Mouse (Mus musculus) neural tube, embryonic 14.5 days (tissue): ENCODE measurements around the gene Hmga1b. TPM values are rescaled to one million over a fixed set of nuclear protein-coding genes. Genes with fewer than 3 reads are reported as not detected.

Experiments used
- ATAC-seq: fragments of 200-750 bp; cut with Nextera tagmentation; 2 replicates; pipeline ENCODE4 v1.8.0; 2017; ENCODE audit warnings: low read depth, mild to moderate bottlenecking, moderate TSS enrichment, moderate library complexity
- H3K27ac ChIP-seq: fragments of 300-500 bp; sonication (generic); 2 replicates; pipeline ENCODE4 v1.5.1; 2014; ENCODE audit warnings: low read depth, mild to moderate bottlenecking, control low read depth, low read length, moderate library complexity, mixed read lengths
- H3K27me3 ChIP-seq: fragments of 300-500 bp; sonication (generic); 2 replicates; pipeline ENCODE4 v1.6.1; 2014; ENCODE audit warnings: low read length; ENCODE audit not compliant: control insufficient read depth, insufficient read depth
- H3K36me3 ChIP-seq: fragments of 300-500 bp; sonication (generic); 2 replicates; pipeline ENCODE4 v1.6.1; 2014; ENCODE audit warnings: low read length, mixed read lengths; ENCODE audit not compliant: control insufficient read depth, insufficient read depth
- H3K4me1 ChIP-seq: fragments of 300-500 bp; sonication (generic); 2 replicates; pipeline ENCODE4 v1.6.1; 2014; ENCODE audit warnings: low read length; ENCODE audit not compliant: control insufficient read depth, insufficient read depth
- H3K4me2 ChIP-seq: fragments of 300-500 bp; sonication (generic); 2 replicates; pipeline ENCODE4 v1.6.1; 2014; ENCODE audit warnings: mild to moderate bottlenecking, low read depth, low read length, control low read depth
- H3K4me3 ChIP-seq: fragments of 300-500 bp; sonication (generic); 2 replicates; pipeline ENCODE4 v1.5.1; 2014; ENCODE audit warnings: low read depth, low read length, control low read depth, mixed read lengths
- H3K9ac ChIP-seq: fragments of 300-500 bp; sonication (generic); replicated peaks from 2 replicates; pipeline ENCODE4 v1.6.1; 2014; ENCODE audit warnings: low read depth, mild to moderate bottlenecking, control low read depth, low read length, mixed read lengths
- H3K9me3 ChIP-seq: fragments of 300-500 bp; sonication (generic); 2 replicates; pipeline ENCODE4 v1.6.1; 2016; ENCODE audit warnings: low read length; ENCODE audit not compliant: control insufficient read depth
- WGBS: fragments of 180-500 bp; shearing (Covaris S2); extraction: QIAGEN DNeasy Blood & Tissue Kit; methylation state at CpG from one replicate; pipeline ENCODE4 v1.1.7; 2014; 5-methylcytosine and 5-hydroxymethylcytosine counted together
- polyA plus RNA-seq: library from polyadenylated mRNA; unstranded; fragments of >200 nt; fragmentation: Nextera tagmentation; extraction: Ambion mirVana; gene quantifications from 2 replicates; pipeline ENCODE4 v1.2.1, GENCODE M21; 2014

Hmga1b gene
- polyA plus RNA-seq, 1 experiment from 2014 or later = 2.1 TPM

DNA sequence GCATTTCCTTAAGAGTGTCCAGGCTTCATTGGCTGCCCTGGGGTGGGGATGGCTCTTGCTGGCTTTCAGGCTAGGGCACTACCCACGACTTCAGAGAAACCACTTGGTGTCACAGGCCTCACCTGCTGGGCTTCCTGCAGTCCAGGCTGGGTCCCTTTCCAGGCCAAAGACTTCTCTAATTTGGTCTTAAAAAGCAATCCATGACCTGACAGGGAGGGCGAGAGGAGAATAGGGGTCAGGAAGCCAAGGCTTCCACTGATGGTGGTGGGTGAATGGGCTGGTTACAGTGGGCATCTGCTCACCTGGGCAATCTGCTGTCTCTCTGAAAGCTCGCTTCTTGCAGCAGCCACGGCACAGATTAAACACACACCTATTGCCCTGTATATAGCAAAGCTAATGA is 26.8 kb downstream of the Hmga1b start:
- Histone ChIP-seq H3K9ac (no peak overlapping the region), H3K36me3 (peaks cover 52% of the 10 kb centered on the region), H3K4me3 (no peak overlapping the region), H3K27me3 (no peaks in the 10 kb centered on the region), H3K4me1 (peaks cover 10% of the 10 kb centered on the region; the same call in 1 of the 2 replicates), H3K27ac (no peak overlapping the region), H3K9me3 (no peaks in the 10 kb centered on the region), H3K4me2 (no peak overlapping the region)
- ATAC-seq = no peak
- WGBS = 89% methylated on average over 4 of the region's 4 CpGs

DNA sequence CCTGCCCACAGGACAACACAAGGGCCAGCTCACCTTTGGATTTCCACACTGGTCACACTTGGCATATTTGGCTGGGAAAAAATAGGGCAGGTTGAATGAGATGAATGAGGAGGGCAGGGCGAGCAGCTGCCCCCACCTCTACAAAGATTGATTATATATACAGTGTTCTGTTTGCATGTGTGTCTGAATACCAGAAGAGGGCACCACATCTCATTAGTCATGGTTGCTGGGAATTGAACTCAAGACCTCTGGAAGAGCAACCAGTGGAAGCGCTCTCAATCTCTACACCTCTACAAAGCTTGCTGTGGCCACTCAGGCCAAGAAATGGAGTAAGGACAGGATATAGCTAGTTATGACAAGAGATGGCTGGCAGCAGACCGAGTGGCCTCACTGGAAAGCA is 27.2 kb downstream of the Hmga1b start:
- 95% methylated on average over 3 of the region's 3 CpGs for WGBS
- ATAC-seq = no peak

GRCm38 (mm10) chr11:120792652-120793051 is 30.1 kb downstream of the Hmga1b start:
- no peaks in the 10 kb centered on the region for H3K27me3 ChIP-seq
- H3K27ac ChIP-seq = no peak overlapping the region
- H3K4me3 ChIP-seq = no peak overlapping the region
- H3K9ac ChIP-seq = no peak overlapping the region
- peaks cover 45% of the 10 kb centered on the region for H3K36me3 ChIP-seq
- no peak overlapping the region for H3K4me2 ChIP-seq
- H3K4me1 ChIP-seq = peaks cover 7% of the 10 kb centered on the region
- H3K9me3 ChIP-seq = no peaks in the 10 kb centered on the region
- no peak for ATAC-seq
- 96% methylated on average over 9 of the region's 9 CpGs for WGBS

More for the DNA sequence above, 27.2 kb downstream of the Hmga1b start:
- Histone ChIP-seq H3K4me1 (peaks cover 9% of the 10 kb centered on the region; the same call in 1 of the 2 replicates), H3K4me3 (no peak overlapping the region), H3K9me3 (no peaks in the 10 kb centered on the region), H3K9ac (no peak overlapping the region), H3K36me3 (peaks cover 52% of the 10 kb centered on the region), H3K27ac (no peak overlapping the region), H3K4me2 (no peak overlapping the region), H3K27me3 (no peaks in the 10 kb centered on the region)

- no peaks in the 10 kb centered on the region for H3K27me3 ChIP-seq
- H3K36me3 ChIP-seq = peaks cover 19% of the 10 kb centered on the region
- peak within 1 kb of the TSS; percentile 87 for H3K4me3 ChIP-seq
- H3K9ac ChIP-seq = peak within 1 kb of the TSS; percentile 91
- peak within 1 kb of the TSS; percentile 45 for H3K27ac ChIP-seq
- peaks cover 13% of the 10 kb centered on the region for H3K4me1 ChIP-seq
- H3K9me3 ChIP-seq = no peaks in the 10 kb centered on the region
- peak; percentile 91 for ATAC-seq
- H3K4me2 ChIP-seq = peak within 1 kb of the TSS; percentile 98
- WGBS = 2% methylated on average over 54 of the region's 59 CpGs
These were observed 33.4 kb downstream of the Hmga1b start, which contains the start of gene Dus1l for GRCm38 (mm10) chr11:120795756-120796613. TSS of gene Dus1l (minus strand) at chr11:120796403.

DNA sequence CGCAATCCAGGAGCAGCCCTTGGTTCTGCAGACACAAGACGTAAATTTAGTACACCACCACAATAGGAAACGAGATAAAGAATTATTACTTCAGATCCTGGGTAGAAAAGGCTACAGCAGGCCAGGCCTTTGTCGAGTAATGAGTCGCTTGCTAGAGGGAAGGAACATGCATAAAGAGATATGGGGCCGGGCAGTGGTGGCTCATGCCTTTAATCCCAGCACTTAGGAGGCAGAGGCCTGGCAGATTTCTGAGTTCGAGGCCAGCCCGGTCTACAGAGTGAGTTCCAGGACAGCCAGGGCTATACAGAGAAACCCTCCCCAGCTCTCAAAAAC is 34.0 kb downstream of the Hmga1b start:
- Histone ChIP-seq H3K27ac (peak overlapping the region; percentile 18), H3K4me2 (peak overlapping the region; percentile 9; the same call in 1 of the 2 replicates), H3K9me3 (no peaks in the 10 kb centered on the region), H3K27me3 (no peaks in the 10 kb centered on the region), H3K9ac (no peak overlapping the region), H3K4me1 (peaks cover 13% of the 10 kb centered on the region), H3K4me3 (peak overlapping the region; percentile 87; the same call in 1 of the 2 replicates), H3K36me3 (peaks cover 16% of the 10 kb centered on the region)
- ATAC-seq = peak; percentile 19; the same call in 1 of the 2 replicates
- WGBS = 21% methylated on average over 8 of the region's 8 CpGs

DNA sequence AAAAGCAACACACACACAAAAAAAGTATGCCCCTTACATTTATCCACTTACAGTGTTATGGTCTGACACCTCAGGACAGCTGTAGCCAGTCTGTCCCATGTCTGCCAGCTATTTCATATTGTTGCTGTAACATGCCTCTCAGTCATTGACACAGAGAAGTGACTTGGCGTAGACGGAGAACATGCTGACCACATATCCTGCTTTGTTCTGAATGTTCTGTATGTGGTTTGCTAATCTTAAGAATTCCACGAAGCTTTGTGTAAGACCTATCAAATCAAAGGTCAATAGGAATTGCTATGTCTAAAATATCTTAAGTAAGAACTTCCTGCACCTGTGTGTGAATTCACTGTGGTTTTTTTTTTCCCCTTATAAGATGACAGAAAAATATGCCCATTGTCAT is 35.6 kb downstream of the Hmga1b start:
- ATAC-seq = no peak
- Histone ChIP-seq H3K9me3 (no peaks in the 10 kb centered on the region), H3K4me3 (no peak overlapping the region), H3K4me1 (peaks cover 13% of the 10 kb centered on the region), H3K9ac (no peak overlapping the region), H3K27ac (no peak overlapping the region), H3K4me2 (no peak overlapping the region), H3K27me3 (no peaks in the 10 kb centered on the region), H3K36me3 (no peaks in the 10 kb centered on the region)
- WGBS = 87% methylated on average over 3 of the region's 3 CpGs

GRCm38 (mm10) chr11:120799316-120799890 is 36.8 kb downstream of the Hmga1b start:
- no peak overlapping the region for H3K4me2 ChIP-seq
- no peak overlapping the region for H3K9ac ChIP-seq
- H3K27me3 ChIP-seq = no peaks in the 10 kb centered on the region
- no peaks in the 10 kb centered on the region for H3K36me3 ChIP-seq
- 67% methylated on average over 6 of the region's 6 CpGs for WGBS
- no peak for ATAC-seq
- peaks cover 13% of the 10 kb centered on the region for H3K4me1 ChIP-seq
- no peak overlapping the region for H3K27ac ChIP-seq
- no peaks in the 10 kb centered on the region for H3K9me3 ChIP-seq
- H3K4me3 ChIP-seq = no peak overlapping the region

- no peak overlapping the region for H3K27ac ChIP-seq
- no peaks in the 10 kb centered on the region for H3K9me3 ChIP-seq
- no peaks in the 10 kb centered on the region; the same call in 1 of the 2 replicates for H3K36me3 ChIP-seq
- ATAC-seq = peak; percentile 57; the same call in 1 of the 2 replicates
- H3K9ac ChIP-seq = no peak overlapping the region
- H3K27me3 ChIP-seq = no peaks in the 10 kb centered on the region
- H3K4me1 ChIP-seq = peaks cover 11% of the 10 kb centered on the region
- H3K4me3 ChIP-seq = no peak overlapping the region
- no peak overlapping the region for H3K4me2 ChIP-seq
- WGBS = 10% methylated on average over 10 of the region's 10 CpGs
These were observed 37.7 kb downstream of the Hmga1b start for GRCm38 (mm10) chr11:120800061-120800904.
